Mouse (Mus musculus): ENCODE data around the gene Plcb3. TPM values are rescaled to one million over a fixed set of nuclear protein-coding genes. Genes with fewer than 3 reads are reported as not detected.
"Not testable (repeated sequence)": the region's sequence is repeated elsewhere in the genome, so short reads cannot be mapped to it uniquely, and the experiment has no call there.

Plcb3 gene
- polyA plus RNA-seq, 1 experiment from 2014 or later: 13.0 TPM

DNA sequence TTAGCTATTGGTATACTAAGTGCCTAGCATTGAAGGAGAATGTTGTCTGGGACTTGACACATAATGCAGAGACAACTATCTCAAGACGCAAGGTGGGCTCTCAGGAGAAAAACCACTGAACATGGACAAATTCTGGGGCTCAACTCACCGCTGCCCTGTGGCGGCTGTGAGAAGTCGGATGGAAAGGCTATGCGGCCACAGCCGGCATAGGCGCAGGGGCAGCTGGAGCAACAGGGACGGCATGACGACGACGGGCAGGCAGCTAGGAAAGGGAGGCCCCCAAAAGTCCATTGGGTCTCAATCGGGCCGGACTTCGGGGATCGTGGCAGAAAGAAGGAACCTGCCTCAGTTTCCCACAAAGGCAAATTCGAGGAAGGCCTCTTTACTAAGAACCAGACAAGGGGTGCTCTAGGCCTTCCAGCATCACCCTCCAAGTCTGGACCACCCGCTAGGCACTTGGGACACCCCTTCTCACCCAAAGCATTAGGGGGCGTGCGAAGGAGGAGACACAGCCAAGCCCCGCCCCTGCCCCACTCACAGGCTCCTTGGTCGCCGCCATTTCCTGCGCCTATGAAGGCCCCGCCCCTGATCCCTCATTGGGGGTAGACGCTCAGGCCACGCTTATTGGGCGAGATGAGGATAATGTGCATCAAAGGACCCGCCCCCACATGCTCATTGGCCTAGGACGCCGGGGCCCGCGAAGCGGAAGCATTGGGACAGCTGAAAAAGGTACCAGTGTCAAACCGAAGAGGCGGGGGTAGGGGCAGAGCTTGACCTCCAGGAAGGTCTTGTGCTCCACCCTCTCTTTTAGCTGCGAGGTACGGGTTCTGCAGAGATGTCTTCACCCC is 16.0 kb upstream of the Plcb3 start, which contains the start of gene Dnajc4:
Dnajc4 (minus strand) TSS at position 562 of the 848 bp plus-strand sequence.
- Histone ChIP-seq H3K4me3 (ENCODE audit: low read depth, low read length) (peak within 1 kb of the TSS; percentile 52), H3K27me3 (ENCODE audit: control insufficient read depth, insufficient read depth, low read length) (no peaks in the 10 kb centered on the region), H3K4me1 (ENCODE audit: control insufficient read depth, insufficient read depth, low read length) (peaks cover 27% of the 10 kb centered on the region), H3K27ac (ENCODE audit: low read depth, low read length) (no peak within 1 kb of the TSS), H3K9ac (ENCODE audit: low read length) (peak within 1 kb of the TSS; percentile 72), H3K4me2 (peak within 1 kb of the TSS; percentile 93), H3K9me3 (ENCODE audit: control insufficient read depth, low read length) (no peaks in the 10 kb centered on the region), H3K36me3 (ENCODE audit: control insufficient read depth, insufficient read depth, low read length) (no peaks in the 10 kb centered on the region)
- ATAC-seq (ENCODE audit: low FRiP score) (peak; percentile 95), DNase-seq (ENCODE audit: low spot score, missing footprints) (peak; percentile 98)
- WGBS: 1% methylated on average over 37 of the region's 37 CpGs

GRCm38 (mm10) chr19:6991166-6991565 is 14.9 kb upstream of the Plcb3 start:
- 90% methylated on average over 6 of the region's 6 CpGs for WGBS
- not testable (repeated sequence) for H3K4me2 ChIP-seq; H3K9ac ChIP-seq (ENCODE audit: low read length); H3K9me3 ChIP-seq (ENCODE audit: control insufficient read depth, low read length); H3K36me3 ChIP-seq (ENCODE audit: control insufficient read depth, insufficient read depth, low read length); H3K4me3 ChIP-seq (ENCODE audit: low read depth, low read length); H3K27ac ChIP-seq (ENCODE audit: low read depth, low read length); DNase-seq (ENCODE audit: low spot score, missing footprints); H3K27me3 ChIP-seq (ENCODE audit: control insufficient read depth, insufficient read depth, low read length); ATAC-seq (ENCODE audit: low FRiP score)
- peaks cover 30% of the 10 kb centered on the region for H3K4me1 ChIP-seq (ENCODE audit: control insufficient read depth, insufficient read depth, low read length)

DNA sequence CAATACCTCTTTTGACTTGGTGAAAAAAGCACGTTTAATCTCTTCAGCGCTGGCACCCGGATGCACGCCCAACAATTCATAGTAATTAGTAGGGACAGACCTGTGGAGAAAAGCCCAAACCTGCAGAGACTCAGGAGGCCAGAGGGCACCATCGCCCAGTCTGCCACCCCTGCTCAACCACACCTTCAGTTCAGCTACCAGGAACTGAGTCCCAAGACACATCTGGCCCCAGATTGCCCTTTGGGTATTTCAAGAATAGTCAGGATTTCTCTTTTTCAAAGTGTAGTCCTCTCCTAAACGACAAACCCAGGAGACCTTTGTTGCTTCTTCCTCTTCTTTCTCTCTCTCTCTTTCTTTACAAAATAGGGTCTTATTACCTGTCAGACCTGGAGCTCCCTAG is 14.4 kb upstream of the Plcb3 start:
- peaks cover 30% of the 10 kb centered on the region for H3K4me1 ChIP-seq (ENCODE audit: control insufficient read depth, insufficient read depth, low read length)
- H3K36me3 ChIP-seq (ENCODE audit: control insufficient read depth, insufficient read depth, low read length): no peaks in the 10 kb centered on the region
- WGBS: 90% methylated on average over 6 of the region's 6 CpGs
- DNase-seq (ENCODE audit: low spot score, missing footprints): no peak
- H3K4me3 ChIP-seq (ENCODE audit: low read depth, low read length): no peak overlapping the region
- no peak overlapping the region for H3K27ac ChIP-seq (ENCODE audit: low read depth, low read length)
- H3K9ac ChIP-seq (ENCODE audit: low read length): no peak overlapping the region
- no peaks in the 10 kb centered on the region for H3K9me3 ChIP-seq (ENCODE audit: control insufficient read depth, low read length)
- no peak for ATAC-seq (ENCODE audit: low FRiP score)
- H3K27me3 ChIP-seq (ENCODE audit: control insufficient read depth, insufficient read depth, low read length): no peaks in the 10 kb centered on the region
- no peak overlapping the region for H3K4me2 ChIP-seq

DNA sequence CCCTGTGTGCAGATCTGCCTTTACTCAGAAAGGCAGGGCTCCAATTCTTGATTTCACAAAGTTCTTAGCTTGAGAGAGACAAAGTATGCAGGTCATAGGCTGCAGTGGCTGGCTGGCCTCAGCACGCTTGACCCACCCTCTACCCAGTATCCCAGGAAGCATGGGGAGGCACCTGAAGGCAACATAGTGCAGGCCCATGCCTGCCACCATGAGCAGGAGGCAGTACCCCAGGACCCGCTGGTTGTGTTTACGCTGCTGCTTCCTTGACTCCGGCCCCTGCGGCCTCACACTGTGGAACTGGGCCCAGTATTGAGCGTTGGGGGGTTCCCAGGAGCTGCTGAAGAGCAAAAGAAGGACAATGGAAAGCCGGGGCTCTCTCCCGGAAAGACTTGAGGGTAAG is 13.0 kb upstream of the Plcb3 start:
- DNase-seq (ENCODE audit: low spot score, missing footprints): no peak
- Histone ChIP-seq H3K36me3 (ENCODE audit: control insufficient read depth, insufficient read depth, low read length) (no peaks in the 10 kb centered on the region; the same call in 1 of the 2 replicates), H3K9me3 (ENCODE audit: control insufficient read depth, low read length) (no peaks in the 10 kb centered on the region), H3K27me3 (ENCODE audit: control insufficient read depth, insufficient read depth, low read length) (no peaks in the 10 kb centered on the region), H3K4me2 (no peak overlapping the region), H3K27ac (ENCODE audit: low read depth, low read length) (no peak overlapping the region), H3K9ac (ENCODE audit: low read length) (no peak overlapping the region), H3K4me3 (ENCODE audit: low read depth, low read length) (no peak overlapping the region), H3K4me1 (ENCODE audit: control insufficient read depth, insufficient read depth, low read length) (peaks cover 23% of the 10 kb centered on the region)
- WGBS: 87% methylated on average over 8 of the region's 8 CpGs
- no peak for ATAC-seq (ENCODE audit: low FRiP score)

DNA sequence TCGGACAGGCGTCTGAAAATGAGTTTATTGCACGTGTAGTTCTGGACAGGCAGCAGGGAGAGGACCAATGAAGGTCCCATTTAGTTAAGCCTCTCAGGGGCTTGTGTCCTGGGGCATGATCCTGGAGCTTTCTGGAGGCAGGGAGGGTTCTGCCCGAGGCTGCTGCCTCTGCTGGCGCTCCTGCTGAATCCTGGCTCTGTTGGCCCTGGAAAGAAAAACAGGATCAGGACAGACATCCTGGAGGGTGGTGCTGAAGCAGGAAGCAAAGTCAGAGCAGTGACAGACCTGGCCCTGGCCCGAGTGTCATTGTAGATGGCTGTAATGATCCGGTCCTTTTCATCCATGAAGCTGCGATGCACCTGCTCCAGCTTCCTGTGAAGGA is 11.6 kb upstream of the Plcb3 start:
- DNase-seq (ENCODE audit: low spot score, missing footprints) (no peak), ATAC-seq (ENCODE audit: low FRiP score) (peak; percentile 25; the same call in 1 of the 2 replicates)
- Histone ChIP-seq H3K9ac (ENCODE audit: low read length) (peak overlapping the region; percentile 72), H3K9me3 (ENCODE audit: control insufficient read depth, low read length) (no peaks in the 10 kb centered on the region), H3K27me3 (ENCODE audit: control insufficient read depth, insufficient read depth, low read length) (no peaks in the 10 kb centered on the region), H3K4me3 (ENCODE audit: low read depth, low read length) (peak overlapping the region; percentile 55), H3K27ac (ENCODE audit: low read depth, low read length) (peak overlapping the region; percentile 26; the same call in 1 of the 2 replicates), H3K4me2 (peak overlapping the region; percentile 77), H3K4me1 (ENCODE audit: control insufficient read depth, insufficient read depth, low read length) (peaks cover 19% of the 10 kb centered on the region), H3K36me3 (ENCODE audit: control insufficient read depth, insufficient read depth, low read length) (no peaks in the 10 kb centered on the region; the same call in 1 of the 2 replicates)
- 5% methylated on average over 8 of the region's 8 CpGs for WGBS

- H3K27ac ChIP-seq (ENCODE audit: low read depth, low read length): peak within 1 kb of the TSS; percentile 26; the same call in 1 of the 2 replicates
- H3K9ac ChIP-seq (ENCODE audit: low read length): peak within 1 kb of the TSS; percentile 72
- no peaks in the 10 kb centered on the region for H3K27me3 ChIP-seq (ENCODE audit: control insufficient read depth, insufficient read depth, low read length)
- ATAC-seq (ENCODE audit: low FRiP score): peak; percentile 61
- H3K36me3 ChIP-seq (ENCODE audit: control insufficient read depth, insufficient read depth, low read length): peaks cover 2% of the 10 kb centered on the region; the same call in 1 of the 2 replicates
- peak within 1 kb of the TSS; percentile 77 for H3K4me2 ChIP-seq
- WGBS: under 1% methylated on average over 68 of the region's 85 CpGs
- H3K4me1 ChIP-seq (ENCODE audit: control insufficient read depth, insufficient read depth, low read length): peaks cover 18% of the 10 kb centered on the region
- no peaks in the 10 kb centered on the region for H3K9me3 ChIP-seq (ENCODE audit: control insufficient read depth, low read length)
- DNase-seq (ENCODE audit: low spot score, missing footprints): peak; percentile 94
- H3K4me3 ChIP-seq (ENCODE audit: low read depth, low read length): peak within 1 kb of the TSS; percentile 55
Measured at GRCm38 (mm10) chr19:6987061-6987903, 11.0 kb upstream of the Plcb3 start, which contains the start of gene Vegfb. Gene Vegfb (minus strand): TSS chr19:6987651.

- peaks cover 16% of the 10 kb centered on the region for H3K4me1 ChIP-seq (ENCODE audit: control insufficient read depth, insufficient read depth, low read length)
- no peak overlapping the region for H3K27ac ChIP-seq (ENCODE audit: low read depth, low read length)
- H3K9ac ChIP-seq (ENCODE audit: low read length): peak overlapping the region; percentile 72
- H3K27me3 ChIP-seq (ENCODE audit: control insufficient read depth, insufficient read depth, low read length): no peaks in the 10 kb centered on the region
- peaks cover 2% of the 10 kb centered on the region; the same call in 1 of the 2 replicates for H3K36me3 ChIP-seq (ENCODE audit: control insufficient read depth, insufficient read depth, low read length)
- H3K4me3 ChIP-seq (ENCODE audit: low read depth, low read length): peak overlapping the region; percentile 55
- DNase-seq (ENCODE audit: low spot score, missing footprints) (no peak), ATAC-seq (ENCODE audit: low FRiP score) (no peak)
- WGBS: 76% methylated on average over 10 of the region's 10 CpGs
- H3K9me3 ChIP-seq (ENCODE audit: control insufficient read depth, low read length): no peaks in the 10 kb centered on the region
- peak overlapping the region; percentile 77 for H3K4me2 ChIP-seq
Measured at GRCm38 (mm10) chr19:6985951-6986708, 9.9 kb upstream of the Plcb3 start.

GRCm38 (mm10) chr19:6985300-6985699 is 9.0 kb upstream of the Plcb3 start:
- no peaks in the 10 kb centered on the region for H3K9me3 ChIP-seq (ENCODE audit: control insufficient read depth, low read length)
- H3K27ac ChIP-seq (ENCODE audit: low read depth, low read length): no peak overlapping the region
- DNase-seq (ENCODE audit: low spot score, missing footprints): no peak
- no peaks in the 10 kb centered on the region for H3K27me3 ChIP-seq (ENCODE audit: control insufficient read depth, insufficient read depth, low read length)
- H3K4me3 ChIP-seq (ENCODE audit: low read depth, low read length): no peak overlapping the region
- H3K36me3 ChIP-seq (ENCODE audit: control insufficient read depth, insufficient read depth, low read length): peaks cover 2% of the 10 kb centered on the region; the same call in 1 of the 2 replicates
- ATAC-seq (ENCODE audit: low FRiP score): no peak
- H3K9ac ChIP-seq (ENCODE audit: low read length): no peak overlapping the region
- peaks cover 20% of the 10 kb centered on the region for H3K4me1 ChIP-seq (ENCODE audit: control insufficient read depth, insufficient read depth, low read length)
- H3K4me2 ChIP-seq: no peak overlapping the region
- WGBS: 86% methylated on average over 19 of the region's 19 CpGs

All from midbrain, embryonic 11.5 days (tissue).